Mouse (Mus musculus): Measurements from ENCODE around the gene Ezr.

GRCm38 (mm10) chr17:6727996-6728610 lies 54.5 kb downstream of the Ezr start:
- TF ChIP-seq GATA1 (IDR thresholded peaks at IDR 0.05; ENCODE audit: borderline replicate concordance, low read length) (no peak), CTCF (IDR thresholded peaks at IDR 0.05; ENCODE audit: low read depth, low read length) (no peak), POLR2AphosphoS5 (IDR thresholded peaks at IDR 0.05; ENCODE audit: insufficient replicate concordance, low read depth, low read length) (no peak), TAL1 (conservative IDR thresholded peaks at IDR 0.05; ENCODE audit: low read depth, low read length) (no peak), GATA2 (IDR thresholded peaks at IDR 0.05; ENCODE audit: borderline replicate concordance, low read depth, low read length) (no peak)
